ENCODE assay signal across 9 mouse cellular contexts in genomic region chr9:71624793-71625495, GRCm38 (mm10). TPM values are rescaled to one million over a fixed set of nuclear protein-coding genes. Genes with fewer than 3 reads are reported as not detected.
DNase-seq lines count a peak whose midpoint lies in the region; ATAC-seq and TF ChIP-seq lines count a peak whose summit lies in the region.
"Had no signal": no experiment of that assay in that cellular context is flagged by ENCODE, and none has a peak within 500 bp of the region (broad histone marks: within the 10 kb centered on the region; RNA-seq: fewer than 3 reads in every experiment).

No protein-coding gene starts in this region.

- intact Hi-C loops in heart, postnatal 10 days (cut with DNase I), result loop anchor here (5.0 to 10.0 kb wide), 2 partner anchors 268 to 410 kb away; partner anchors contain the start of gene Aldh1a2
- intact Hi-C loops in left cerebral cortex, postnatal 14 days (cut with DNase I), result loop anchor here (10.0 kb wide), 1 partner anchor 260 kb away; no protein-coding TSS in a partner anchor

- no peak overlapping the region for H3K27ac ChIP-seq in ES-Bruce4 (ENCODE audit: insufficient read depth, low read length)
- no peak overlapping the region for H3K27ac ChIP-seq in neural tube, embryonic 11.5 days (ENCODE audit: low read depth, low read length)
- H3K27ac ChIP-seq: limb, embryonic 15.5 days had no signal

- 52% methylated on average over 10 of the region's 10 CpGs for WGBS in neural tube, embryonic 11.5 days

- H3K4me3 ChIP-seq in ES-Bruce4 (ENCODE audit: low read depth, low read length), result no peak overlapping the region
- H3K4me3 ChIP-seq in neural tube, embryonic 11.5 days (ENCODE audit: low read depth, low read length), result no peak overlapping the region
- H3K4me3 ChIP-seq: limb, embryonic 15.5 days had no signal

- no peaks in the 10 kb centered on the region for H3K4me1 ChIP-seq in ES-Bruce4 (ENCODE audit: control insufficient read depth, insufficient read depth, low read length)
- H3K4me1 ChIP-seq in neural tube, embryonic 11.5 days (ENCODE audit: control insufficient read depth, insufficient read depth, low read length), result no peaks in the 10 kb centered on the region
- H3K4me1 ChIP-seq: limb, embryonic 15.5 days had no signal

- TF ChIP-seq CTCF in ES-Bruce4 (IDR thresholded peaks at IDR 0.05; ENCODE audit: low read depth, low read length), result peak; percentile 74

- H3K4me2 ChIP-seq in neural tube, embryonic 11.5 days (ENCODE audit: low read depth), result no peak overlapping the region
- H3K4me2 ChIP-seq: limb, embryonic 15.5 days had no signal

- no peaks in the 10 kb centered on the region for H3K36me3 ChIP-seq in ES-Bruce4 (ENCODE audit: control insufficient read depth, insufficient read depth, low read length, poor library complexity, severe bottlenecking)
- no peaks in the 10 kb centered on the region for H3K36me3 ChIP-seq in neural tube, embryonic 11.5 days (ENCODE audit: control insufficient read depth, insufficient read depth, low read length)

- H3K27me3 ChIP-seq in ES-Bruce4 (ENCODE audit: control insufficient read depth, insufficient read depth, low read length, poor library complexity, severe bottlenecking), result no peaks in the 10 kb centered on the region
- no peaks in the 10 kb centered on the region for H3K27me3 ChIP-seq in neural tube, embryonic 11.5 days (ENCODE audit: control insufficient read depth, insufficient read depth, low read length)
- H3K27me3 ChIP-seq: limb, embryonic 15.5 days had no signal

- no peak for TF ChIP-seq EP300 in ES-Bruce4 (IDR thresholded peaks at IDR 0.05; ENCODE audit: insufficient read depth, low read depth, low read length)

- TF ChIP-seq POLR2A in ES-Bruce4 (IDR thresholded peaks at IDR 0.05; ENCODE audit: insufficient read depth, low read length), result no peak

- ATAC-seq in frontal cortex, adult (ENCODE audit: low TSS enrichment), result no peak
- no peak for ATAC-seq in neural tube, embryonic 11.5 days (ENCODE audit: insufficient read depth, low FRiP score, low TSS enrichment)

- DNase-seq in frontal cortex, postnatal 25 days (ENCODE audit: low spot score in 2 of 2), result peak; percentile 34 to 43
- peak; percentile 28 for DNase-seq in cerebellum, adult 8-10 months
- DNase-seq in heart, postnatal 10 days, result peak; percentile 71 to 80
- DNase-seq in left cerebral cortex, postnatal 14 days (ENCODE audit: low spot score in 2 of 2), result peak; percentile 68 to 70
- DNase-seq in neural tube, embryonic 11.5 days (ENCODE audit: low spot score), result peak; percentile 69
- DNase-seq in thymus, postnatal 10 days (ENCODE audit: low spot score in 2 of 2), result peak; percentile 39 to 84

- no peak overlapping the region for H3K9ac ChIP-seq in ES-Bruce4 (ENCODE audit: low read depth, poor library complexity, severe bottlenecking)
- H3K9ac ChIP-seq in neural tube, embryonic 11.5 days (ENCODE audit: low read length), result no peak overlapping the region
- H3K9ac ChIP-seq: limb, embryonic 15.5 days had no signal

- H3K9me3 ChIP-seq in ES-Bruce4 (replicated peaks; ENCODE audit: control insufficient read depth, insufficient read depth, low read length, poor library complexity, severe bottlenecking), result peaks cover 8% of the 10 kb centered on the region
- H3K9me3 ChIP-seq in neural tube, embryonic 11.5 days (ENCODE audit: control insufficient read depth, low read length), result no peaks in the 10 kb centered on the region
- H3K9me3 ChIP-seq: limb, embryonic 15.5 days had no signal

RNA-seq across cellular contexts. Expression of gene Myzap, which starts 32.8 kb away (rescaled TPM):
- polyA plus RNA-seq in ES-Bruce4 (2011; ENCODE audit: insufficient read depth, insufficient read length, low read depth, missing spikeins), result 2.1 and 2.7 TPM in 2 replicates
- total RNA-seq in heart, postnatal 10 days (2021), result 100 to 1,000 TPM; 325 to 374 TPM
- total RNA-seq in left cerebral cortex, postnatal 14 days (2021), result 1 to 10 TPM; 1.7 TPM
- polyA plus RNA-seq in neural tube, embryonic 11.5 days (2014; fragmentation: Nextera tagmentation; extraction: Ambion mirVana), result 6.5 and 7.4 TPM in 2 replicates

Comparison
In these comparisons a context has a peak if more than half of its experiments do, and no peak if none do; other contexts are left out.
1. RNA of gene Myzap, which starts 32.8 kb away (total RNA-seq): 325 to 374 TPM in heart, postnatal 10 days; 1.7 TPM in left cerebral cortex, postnatal 14 days; every median in the first group is over 100 times any median in the second.
2. Peak in every context shown above with its lines, with median percentiles within 50 percentile points of each other: DNase-seq.